9 mouse cellular contexts compared by ENCODE assay signal in the genomic region with DNA sequence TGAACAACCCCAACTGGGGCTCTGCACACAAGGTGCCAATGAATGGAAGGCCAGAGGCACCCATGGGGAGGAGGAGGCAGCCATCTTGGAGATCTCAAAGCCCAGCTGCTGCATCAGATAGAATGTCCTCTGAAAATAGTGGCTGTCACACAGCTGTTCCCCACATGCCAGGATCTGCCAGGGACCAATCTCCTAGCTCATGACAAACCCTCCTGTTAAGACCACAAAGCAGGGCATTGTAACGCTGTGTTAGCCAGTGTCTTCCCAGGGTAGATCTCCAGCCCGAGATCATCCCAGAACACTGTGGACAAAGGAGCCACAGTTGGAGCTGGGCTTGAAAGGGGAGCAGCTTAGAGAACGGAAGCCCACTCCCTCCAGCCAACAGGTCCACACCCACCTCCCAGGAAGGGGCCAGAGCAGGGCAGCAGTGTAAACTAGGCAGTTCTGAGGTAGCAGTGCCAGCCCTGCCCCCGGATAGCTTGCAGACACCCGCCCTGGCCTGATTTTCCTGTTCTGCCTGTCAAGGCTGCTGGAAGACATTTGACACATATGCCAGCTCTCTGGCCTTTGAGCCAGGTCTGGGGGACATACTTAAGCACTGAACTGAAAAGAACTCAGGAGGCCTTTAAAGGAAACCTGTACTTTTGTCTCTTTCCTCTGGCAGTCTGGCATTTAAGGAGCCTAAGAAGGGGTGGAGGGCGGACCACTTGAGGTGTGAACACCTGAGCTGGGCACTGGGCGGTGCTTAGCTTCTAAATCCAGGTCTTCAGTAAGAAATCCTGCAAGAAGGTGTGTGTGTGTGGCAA. TPM values are rescaled to one million over a fixed set of nuclear protein-coding genes. Genes with fewer than 3 reads are reported as not detected.
DNase-seq lines count a peak whose midpoint lies in the region; ATAC-seq and TF ChIP-seq lines count a peak whose summit lies in the region.
"Had no signal": no experiment of that assay in that cellular context is flagged by ENCODE, and none has a peak within 500 bp of the region (broad histone marks: within the 10 kb centered on the region; RNA-seq: fewer than 3 reads in every experiment).

No protein-coding gene starts in this region.

- peak; percentile 93 for TF ChIP-seq EP300 in stomach, postnatal 0 days (optimal IDR thresholded peaks at IDR 0.05)

- no peak overlapping the region for H3K4me3 ChIP-seq in hindbrain, postnatal 0 days (ENCODE audit: low read length)
- H3K4me3 ChIP-seq in limb, embryonic 10.5 days: no peak overlapping the region
- H3K4me3 ChIP-seq in stomach, postnatal 0 days (ENCODE audit: low read depth, low read length): no peak overlapping the region
- H3K4me3 ChIP-seq in left cerebral cortex, adult 2 months: no peak overlapping the region

- intact Hi-C loops in left cerebral cortex, adult 2 months (cut with DNase I): no loop called here

- H3K4me2 ChIP-seq in hindbrain, postnatal 0 days (ENCODE audit: low read depth, low read length): no peak overlapping the region
- H3K4me2 ChIP-seq in stomach, postnatal 0 days (replicated peaks; ENCODE audit: low read depth): peak overlapping the region; percentile 14; the same call in 1 of the 2 replicates

- peak; percentile 72 for ATAC-seq in hindbrain, postnatal 0 days
- peak; percentile 80 for ATAC-seq in stomach, postnatal 0 days (ENCODE audit: low FRiP score, low TSS enrichment)
- ATAC-seq in monocyte, adult 5-6 weeks (replicated peaks; ENCODE audit: insufficient number of reproducible peaks, low FRiP score, low TSS enrichment, poor library complexity, severe bottlenecking): no peak

- H3K4me1 ChIP-seq in hindbrain, postnatal 0 days (ENCODE audit: insufficient read depth, low read length): no peaks in the 10 kb centered on the region
- peaks cover 18% of the 10 kb centered on the region for H3K4me1 ChIP-seq in limb, embryonic 10.5 days
- peaks cover 5% of the 10 kb centered on the region; the same call in 1 of the 2 replicates for H3K4me1 ChIP-seq in stomach, postnatal 0 days (replicated peaks; ENCODE audit: control insufficient read depth, insufficient read depth)

- H3K27ac ChIP-seq in hindbrain, postnatal 0 days: no peak overlapping the region
- H3K27ac ChIP-seq in limb, embryonic 10.5 days: peak overlapping the region; percentile 58
- peak overlapping the region; percentile 85 for H3K27ac ChIP-seq in stomach, postnatal 0 days (replicated peaks)
- H3K27ac ChIP-seq in left cerebral cortex, adult 2 months: no peak overlapping the region
- H3K27ac ChIP-seq: macrophage had no signal

- DNase-seq in layer of hippocampus, adult 11-12 months (ENCODE audit: low spot score): peak; percentile 52
- DNase-seq in layer of hippocampus, postnatal 14 days (ENCODE audit: low spot score in 2 of 2): no peak
- no peak for DNase-seq in hindbrain, postnatal 0 days (ENCODE audit: low spot score)
- DNase-seq in limb, embryonic 10.5 days (ENCODE audit: low spot score): no peak
- DNase-seq in stomach, postnatal 0 days (ENCODE audit: low spot score): peak; percentile 84
- DNase-seq in left cerebral cortex, adult 2 months (ENCODE audit: extremely low spot score in 1 of 2, low spot score in 2 of 2): no peak
- DNase-seq in cerebellum, adult 9-10 months: no peak

- no peaks in the 10 kb centered on the region for H3K27me3 ChIP-seq in hindbrain, postnatal 0 days (ENCODE audit: insufficient read depth, low read length)
- no peaks in the 10 kb centered on the region for H3K27me3 ChIP-seq in limb, embryonic 10.5 days (ENCODE audit: low read depth, poor library complexity, severe bottlenecking)
- no peaks in the 10 kb centered on the region for H3K27me3 ChIP-seq in stomach, postnatal 0 days (ENCODE audit: control insufficient read depth, insufficient read depth, low read length)

- no peak for TF ChIP-seq CTCF in hindbrain, postnatal 0 days (IDR thresholded peaks at IDR 0.05; ENCODE audit: low read depth)
- TF ChIP-seq CTCF in stomach, postnatal 0 days (IDR thresholded peaks at IDR 0.05; ENCODE audit: low read depth): no peak
- no peak for TF ChIP-seq CTCF in left cerebral cortex, adult 2 months (IDR thresholded peaks at IDR 0.05)

- 48% methylated on average over 7 of the region's 7 CpGs for WGBS in hindbrain, postnatal 0 days
- 60% methylated on average over 7 of the region's 7 CpGs for WGBS in limb, embryonic 10.5 days
- 33% methylated on average over 7 of the region's 7 CpGs for WGBS in stomach, postnatal 0 days

- H3K9me3 ChIP-seq in hindbrain, postnatal 0 days (ENCODE audit: low read length): no peaks in the 10 kb centered on the region
- no peaks in the 10 kb centered on the region for H3K9me3 ChIP-seq in limb, embryonic 10.5 days (replicated peaks)
- H3K9me3 ChIP-seq in stomach, postnatal 0 days (ENCODE audit: control insufficient read depth, low read length): no peaks in the 10 kb centered on the region

- H3K36me3 ChIP-seq in hindbrain, postnatal 0 days (ENCODE audit: insufficient read depth, low read length): no peaks in the 10 kb centered on the region
- H3K36me3 ChIP-seq in limb, embryonic 10.5 days: no peaks in the 10 kb centered on the region
- H3K36me3 ChIP-seq in stomach, postnatal 0 days (ENCODE audit: control insufficient read depth, insufficient read depth, low read length): no peaks in the 10 kb centered on the region

- H3K9ac ChIP-seq in hindbrain, postnatal 0 days (replicated peaks; ENCODE audit: low read length): no peak overlapping the region
- 0 out of 2 replicates have a peak overlapping the region, but pooled peaks have one; percentile 38 for H3K9ac ChIP-seq in stomach, postnatal 0 days (ENCODE audit: low read length)

RNA-seq across cellular contexts. Expression of a gene that starts 54.8 kb away (rescaled TPM):
- 10 to 100 TPM; 37.2 to 41.0 TPM for total RNA-seq in layer of hippocampus, postnatal 14 days (2021)
- total RNA-seq in hindbrain, postnatal 0 days (2014; rRNA removed): 21.5 and 22.6 TPM in 2 replicates
- polyA plus RNA-seq in hindbrain, postnatal 0 days (2015; fragmentation: Nextera tagmentation; extraction: Ambion mirVana): 46.8 and 48.3 TPM in 2 replicates
- 55.7 and 58.7 TPM in 2 replicates for polyA plus RNA-seq in limb, embryonic 10.5 days (2016; fragmentation: Nextera tagmentation; extraction: Ambion mirVana)
- 172 and 177 TPM in 2 replicates for polyA plus RNA-seq in stomach, postnatal 0 days (2015; fragmentation: Nextera tagmentation; extraction: Ambion mirVana)
- 47.0 to 58.3 TPM (median 51.6 TPM) in 3 replicates for total RNA-seq in monocyte, adult 5-6 weeks (2017)
- total RNA-seq in left cerebral cortex, adult 2 months (2021): 10 to 100 TPM; 33.6 to 41.8 TPM

Comparison
In these comparisons a context has a peak if more than half of its experiments do, and no peak if none do; other contexts are left out.
1. DNase-seq: peak in layer of hippocampus, adult 11-12 months (single experiment) and stomach, postnatal 0 days (single experiment); none in layer of hippocampus, postnatal 14 days (0 of 2), hindbrain, postnatal 0 days (single experiment), limb, embryonic 10.5 days (single experiment), left cerebral cortex, adult 2 months (0 of 2) and cerebellum, adult 9-10 months (single experiment).
2. H3K27ac ChIP-seq: peak in limb, embryonic 10.5 days (single experiment) and stomach, postnatal 0 days (single experiment); none in hindbrain, postnatal 0 days (single experiment) and left cerebral cortex, adult 2 months (single experiment).